Mouse (Mus musculus) forebrain, embryonic 16.5 days (tissue): ENCODE results near the gene Plppr2. TPM values are rescaled to one million over a fixed set of nuclear protein-coding genes. Genes with fewer than 3 reads are reported as not detected.
A peak's percentile ranks its signal among the peaks of the same experiment; 100 is the strongest.

Experiments
- ATAC-seq: fragments of 200-750 bp; cut with Nextera tagmentation; 2 replicates; pipeline ENCODE4 v1.8.0; 2017; ENCODE audit warnings: mild to moderate bottlenecking, moderate library complexity
- H3K27ac ChIP-seq: fragments of 300-500 bp; sonication (generic); 2 replicates; pipeline ENCODE4 v1.5.1; 2014; ENCODE audit warnings: low read length, control low read depth
- H3K27me3 ChIP-seq: fragments of 300-500 bp; sonication (generic); replicated peaks from 2 replicates; pipeline ENCODE4 v1.6.1; 2014; ENCODE audit warnings: low read length; ENCODE audit not compliant: control insufficient read depth, insufficient read depth
- H3K36me3 ChIP-seq: fragments of 300-500 bp; sonication (generic); 2 replicates; pipeline ENCODE4 v1.6.1; 2014; ENCODE audit not compliant: control insufficient read depth, insufficient read depth
- H3K4me1 ChIP-seq: fragments of 300-500 bp; sonication (generic); replicated peaks from 2 replicates; pipeline ENCODE4 v1.6.1; 2014; ENCODE audit warnings: low read length; ENCODE audit not compliant: control insufficient read depth, insufficient read depth
- H3K4me2 ChIP-seq: fragments of 300-500 bp; sonication (generic); 2 replicates; pipeline ENCODE4 v1.6.1; 2014; ENCODE audit warnings: mild to moderate bottlenecking, low read length, control low read depth
- H3K4me3 ChIP-seq: fragments of 300-500 bp; sonication (generic); replicated peaks from 2 replicates; pipeline ENCODE4 v1.5.1; 2014; ENCODE audit warnings: mild to moderate bottlenecking, low read length, control low read depth
- H3K9ac ChIP-seq: fragments of 300-500 bp; sonication (generic); replicated peaks from 2 replicates; pipeline ENCODE4 v1.6.1; 2014; ENCODE audit warnings: low read depth, low read length, control low read depth
- H3K9me3 ChIP-seq: fragments of 300-500 bp; sonication (generic); 2 replicates; pipeline ENCODE4 v1.6.1; 2016; ENCODE audit warnings: low read length; ENCODE audit not compliant: control insufficient read depth
- WGBS: fragments of 180-500 bp; shearing (Covaris S2); extraction: QIAGEN DNeasy Blood & Tissue Kit; methylation state at CpG from one replicate; pipeline ENCODE4 v1.1.7; 2014; 5-methylcytosine and 5-hydroxymethylcytosine counted together
- polyA plus RNA-seq: library from polyadenylated mRNA; unstranded; fragments of >200 nt; fragmentation: Nextera tagmentation; extraction: Ambion mirVana; gene quantifications from 2 replicates; pipeline ENCODE4 v1.2.1, GENCODE M21; 2015

The Plppr2 gene
- polyA plus RNA-seq, 1 experiment from 2014 or later, result 89.9 TPM

- H3K9ac ChIP-seq, result no peak overlapping the region
- no peak overlapping the region for H3K27ac ChIP-seq
- H3K4me3 ChIP-seq, result no peak overlapping the region
- ATAC-seq, result 0 out of 2 replicates have a peak, but pooled peaks have one; percentile 5
- H3K4me2 ChIP-seq, result no peak overlapping the region
- peaks cover under 1% of the 10 kb centered on the region for H3K4me1 ChIP-seq
- no peaks in the 10 kb centered on the region for H3K9me3 ChIP-seq
- H3K36me3 ChIP-seq, result peaks cover 12% of the 10 kb centered on the region; the same call in 1 of the 2 replicates
- peaks cover 3% of the 10 kb centered on the region; the same call in 1 of the 2 replicates for H3K27me3 ChIP-seq
- 62% methylated on average over 12 of the region's 12 CpGs for WGBS
Measured at GRCm38 (mm10) chr9:21943638-21944037, 6.8 kb downstream of the Plppr2 start.

DNA sequence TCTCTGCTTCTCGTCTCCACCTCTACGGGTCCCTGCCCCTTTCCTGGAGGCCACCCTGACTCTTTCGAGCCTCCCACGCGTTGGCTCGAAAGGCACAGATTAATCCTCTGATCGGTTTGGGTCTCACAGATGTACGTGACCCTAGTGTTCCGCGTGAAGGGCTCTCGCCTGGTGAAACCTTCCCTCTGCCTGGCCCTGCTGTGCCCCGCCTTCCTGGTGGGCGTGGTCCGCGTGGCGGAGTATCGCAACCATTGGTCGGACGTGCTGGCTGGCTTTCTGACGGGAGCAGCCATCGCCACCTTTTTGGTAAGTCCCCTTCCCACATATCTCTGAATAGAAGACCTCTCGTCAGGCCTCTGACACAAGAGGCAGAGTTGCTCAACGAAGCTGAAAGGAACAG lies 7.4 kb downstream of the Plppr2 start:
- Histone ChIP-seq H3K27ac (no peak overlapping the region), H3K4me2 (no peak overlapping the region), H3K36me3 (peaks cover 12% of the 10 kb centered on the region; the same call in 1 of the 2 replicates), H3K27me3 (peaks cover 3% of the 10 kb centered on the region; the same call in 1 of the 2 replicates), H3K4me3 (no peak overlapping the region), H3K4me1 (no peaks in the 10 kb centered on the region), H3K9me3 (no peaks in the 10 kb centered on the region), H3K9ac (no peak overlapping the region)
- 0 out of 2 replicates have a peak, but pooled peaks have one; percentile 16 for ATAC-seq
- WGBS, result 22% methylated on average over 23 of the region's 23 CpGs

GRCm38 (mm10) chr9:21947540-21948130 lies 10.8 kb downstream of the Plppr2 start:
- H3K9ac ChIP-seq, result no peak overlapping the region
- ATAC-seq, result no peak
- H3K4me3 ChIP-seq, result no peak overlapping the region
- WGBS, result 9% methylated on average over 28 of the region's 28 CpGs
- no peak overlapping the region for H3K27ac ChIP-seq
- H3K4me2 ChIP-seq, result no peak overlapping the region
- H3K9me3 ChIP-seq, result no peaks in the 10 kb centered on the region
- peaks cover 5% of the 10 kb centered on the region; the same call in 1 of the 2 replicates for H3K36me3 ChIP-seq
- peaks cover 3% of the 10 kb centered on the region; the same call in 1 of the 2 replicates for H3K27me3 ChIP-seq
- H3K4me1 ChIP-seq, result no peaks in the 10 kb centered on the region

GRCm38 (mm10) chr9:21948146-21948545 lies 11.3 kb downstream of the Plppr2 start:
- Histone ChIP-seq H3K4me1 (peaks cover 3% of the 10 kb centered on the region; the same call in 1 of the 2 replicates), H3K9me3 (no peaks in the 10 kb centered on the region), H3K36me3 (peaks cover 5% of the 10 kb centered on the region; the same call in 1 of the 2 replicates), H3K9ac (no peak overlapping the region), H3K4me3 (no peak overlapping the region), H3K4me2 (no peak overlapping the region), H3K27ac (no peak overlapping the region), H3K27me3 (peaks cover 3% of the 10 kb centered on the region; the same call in 1 of the 2 replicates)
- WGBS, result 60% methylated on average over 8 of the region's 8 CpGs
- no peak for ATAC-seq

- WGBS, result 65% methylated on average over 6 of the region's 6 CpGs
- no peaks in the 10 kb centered on the region for H3K9me3 ChIP-seq
Measured at GRCm38 (mm10) chr9:21948790-21949189, 12.0 kb downstream of the Plppr2 start.

GRCm38 (mm10) chr9:21950322-21950721 lies 13.5 kb downstream of the Plppr2 start:
- Histone ChIP-seq H3K27ac (no peak overlapping the region), H3K36me3 (peaks cover 5% of the 10 kb centered on the region; the same call in 1 of the 2 replicates), H3K9me3 (no peaks in the 10 kb centered on the region), H3K4me2 (no peak overlapping the region), H3K27me3 (peaks cover 3% of the 10 kb centered on the region; the same call in 1 of the 2 replicates), H3K4me1 (peaks cover 19% of the 10 kb centered on the region), H3K9ac (no peak overlapping the region), H3K4me3 (no peak overlapping the region)
- ATAC-seq, result no peak
- WGBS, result 19% methylated on average over 11 of the region's 11 CpGs

More at GRCm38 (mm10) chr9:21948790-21949189, 12.0 kb downstream of the Plppr2 start:
- Histone ChIP-seq H3K9ac (no peak overlapping the region), H3K27me3 (peaks cover 3% of the 10 kb centered on the region; the same call in 1 of the 2 replicates), H3K36me3 (peaks cover 5% of the 10 kb centered on the region; the same call in 1 of the 2 replicates), H3K4me2 (no peak overlapping the region), H3K4me3 (no peak overlapping the region), H3K27ac (no peak overlapping the region), H3K4me1 (peaks cover 9% of the 10 kb centered on the region)
- ATAC-seq, result no peak

DNA sequence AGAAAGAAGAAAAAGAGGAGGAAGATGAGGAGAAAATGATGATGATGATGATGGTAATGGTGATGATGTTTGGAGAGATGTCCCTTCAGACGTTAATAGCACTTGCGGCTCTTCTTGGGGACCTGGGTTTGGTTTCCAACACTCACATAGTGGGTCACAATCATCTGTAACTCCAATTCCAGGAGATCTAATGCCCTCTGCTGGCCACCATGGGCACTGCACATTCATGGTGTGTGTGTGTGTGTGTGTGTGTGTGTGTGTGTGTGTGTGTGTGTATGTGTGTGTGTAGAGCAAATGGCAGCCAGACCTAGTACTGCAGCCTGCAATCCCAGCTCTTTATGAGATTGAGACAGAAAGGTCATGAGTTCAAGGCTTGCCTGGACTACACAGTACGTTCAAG lies 15.1 kb downstream of the Plppr2 start:
- Histone ChIP-seq H3K27ac (no peak overlapping the region), H3K27me3 (peaks cover 3% of the 10 kb centered on the region; the same call in 1 of the 2 replicates), H3K4me2 (no peak overlapping the region), H3K4me1 (peaks cover 25% of the 10 kb centered on the region), H3K9ac (no peak overlapping the region), H3K4me3 (no peak overlapping the region), H3K9me3 (no peaks in the 10 kb centered on the region), H3K36me3 (peaks cover 3% of the 10 kb centered on the region; the same call in 1 of the 2 replicates)
- ATAC-seq, result no peak
- WGBS, result 75% methylated on average over 3 of the region's 3 CpGs

DNA sequence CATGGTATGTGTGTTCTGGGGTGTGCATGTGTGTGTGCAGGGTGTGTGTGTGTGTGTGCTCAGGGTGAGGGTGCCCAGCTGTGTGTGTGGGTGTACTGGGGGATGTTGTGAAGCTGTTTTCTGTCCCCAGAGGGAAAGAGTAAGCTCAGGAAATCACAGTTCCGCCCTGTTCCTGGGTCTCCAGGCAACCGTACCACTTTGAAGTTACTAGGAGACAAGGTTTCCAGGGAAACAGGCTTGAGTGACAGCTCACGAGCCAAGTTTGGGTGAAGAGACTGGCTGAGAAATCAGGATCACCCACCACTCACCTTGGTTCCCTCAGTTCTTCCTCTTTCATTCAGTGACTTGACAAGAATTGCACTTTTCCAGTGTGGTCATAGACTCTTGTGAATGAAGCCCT lies 16.8 kb downstream of the Plppr2 start:
- ATAC-seq, result no peak
- 2% methylated on average over 3 of the region's 3 CpGs for WGBS
- H3K4me3 ChIP-seq, result no peak overlapping the region
- no peaks in the 10 kb centered on the region for H3K36me3 ChIP-seq
- H3K27me3 ChIP-seq, result no peaks in the 10 kb centered on the region
- no peak overlapping the region for H3K9ac ChIP-seq
- H3K27ac ChIP-seq, result peak overlapping the region; percentile 59
- H3K4me1 ChIP-seq, result peaks cover 25% of the 10 kb centered on the region
- no peaks in the 10 kb centered on the region for H3K9me3 ChIP-seq
- no peak overlapping the region for H3K4me2 ChIP-seq

DNA sequence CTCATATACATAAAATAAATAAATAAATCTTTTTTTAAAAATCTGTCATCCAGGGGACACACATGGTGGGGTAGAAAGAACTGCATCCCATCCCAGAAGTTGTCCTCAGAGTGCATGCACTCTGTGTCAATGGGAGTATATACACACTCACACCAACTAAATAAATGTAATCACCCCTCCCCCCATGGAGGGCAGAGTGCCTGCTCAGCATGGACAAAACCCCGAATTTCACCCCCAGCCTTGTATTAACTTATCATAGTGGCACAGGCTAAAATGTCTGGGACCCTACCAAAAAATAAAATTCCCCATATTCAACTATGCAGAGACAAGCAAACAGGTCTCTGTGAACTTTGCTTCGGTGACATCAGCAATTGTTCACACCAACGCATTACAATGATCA lies 17.8 kb downstream of the Plppr2 start:
- no peak overlapping the region for H3K9ac ChIP-seq
- peak overlapping the region; percentile 68; the same call in 1 of the 2 replicates for H3K4me2 ChIP-seq
- peaks cover 4% of the 10 kb centered on the region; the same call in 1 of the 2 replicates for H3K27me3 ChIP-seq
- ATAC-seq, result no peak
- WGBS, result 83% methylated on average over 3 of the region's 3 CpGs
- no peak overlapping the region for H3K27ac ChIP-seq
- H3K4me1 ChIP-seq, result peaks cover 25% of the 10 kb centered on the region
- H3K36me3 ChIP-seq, result no peaks in the 10 kb centered on the region
- no peaks in the 10 kb centered on the region for H3K9me3 ChIP-seq
- H3K4me3 ChIP-seq, result no peak overlapping the region
